Mouse (Mus musculus) cerebellum, adult 11 months (tissue): Measurements from ENCODE around the gene Samd13.

Experiments used
- DNase-seq: peaks from one replicate; pipeline ENCODE4 v3.0.0; 2022

Samd13 gene

DNA sequence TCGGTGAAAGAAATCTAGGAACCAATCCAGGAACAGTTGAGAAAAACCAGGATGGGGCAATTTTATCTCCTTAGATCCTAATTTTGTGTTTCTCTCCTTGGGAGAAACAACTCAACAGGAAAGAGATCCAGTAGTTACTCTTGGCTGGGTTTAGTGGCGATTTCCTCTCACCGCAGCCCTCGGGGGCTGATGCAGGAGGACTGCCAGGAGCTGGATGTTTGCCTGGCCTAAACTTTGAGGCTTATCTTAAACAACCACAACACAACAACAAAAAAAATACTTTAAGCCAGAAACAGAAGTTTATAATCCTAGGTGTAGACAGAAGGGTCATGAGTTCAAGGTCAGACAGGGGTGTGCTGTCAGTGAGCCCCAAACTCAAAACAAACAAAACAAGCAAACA, 73.6 kb downstream of the Samd13 start:
- DNase-seq, result no peak

DNA sequence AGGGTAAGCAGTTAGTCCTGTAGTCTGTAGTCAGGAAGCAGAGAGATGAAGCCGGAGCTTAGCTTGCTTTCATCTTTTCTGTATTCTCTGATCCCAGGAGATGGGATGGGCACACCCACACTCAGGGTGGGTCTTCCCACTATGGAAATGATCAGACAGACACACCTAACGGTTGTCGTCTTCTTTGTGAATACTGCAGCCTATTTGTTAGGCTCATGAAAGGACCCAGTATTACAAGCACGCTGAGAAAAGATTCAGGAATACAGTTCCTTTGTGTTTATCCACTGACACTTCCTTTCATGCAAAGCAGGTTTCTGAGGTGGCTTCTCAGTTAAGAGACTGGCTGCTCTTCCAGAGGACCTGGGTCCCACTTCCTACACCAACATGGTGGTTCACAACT, 74.1 kb downstream of the Samd13 start:
- DNase-seq, result no peak

DNA sequence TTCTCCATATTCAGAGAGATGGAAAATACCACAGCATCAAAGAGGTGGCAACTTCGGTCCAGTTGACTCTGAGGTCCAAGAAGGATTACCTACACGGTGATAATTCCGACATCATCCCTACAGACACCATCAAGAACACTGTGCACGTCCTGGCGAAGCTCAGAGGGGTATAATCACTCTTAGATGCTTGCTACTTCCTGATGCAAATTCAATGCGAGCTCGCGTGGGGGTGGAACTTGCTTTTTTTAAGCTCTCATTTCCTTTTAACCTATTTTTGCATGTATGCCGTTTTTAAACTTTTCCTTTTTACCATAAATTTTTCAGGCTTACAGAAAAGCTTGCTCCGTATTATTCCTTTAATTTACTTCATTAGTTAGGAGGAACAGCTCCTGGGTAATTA, 75.1 kb downstream of the Samd13 start:
- DNase-seq, result no peak

DNA sequence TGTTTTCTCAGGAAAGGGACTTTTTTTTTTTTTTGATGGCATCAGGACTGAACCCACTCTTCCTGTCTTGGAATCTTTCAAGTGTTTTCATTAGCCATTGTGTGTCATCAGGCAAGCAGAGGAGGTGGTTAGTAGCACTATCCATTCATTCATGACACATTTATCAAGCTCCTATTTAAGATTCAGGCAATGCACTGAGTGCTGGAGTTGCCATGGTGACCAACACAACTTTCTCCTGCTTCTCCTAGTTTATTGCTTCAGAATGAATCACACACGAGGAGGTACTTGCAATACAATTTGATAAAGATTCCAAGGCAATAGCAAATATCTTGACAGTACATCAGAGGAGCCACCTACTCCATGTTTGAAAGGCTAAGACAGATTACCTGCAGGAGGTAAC, 78.0 kb downstream of the Samd13 start:
- no peak for DNase-seq

DNA sequence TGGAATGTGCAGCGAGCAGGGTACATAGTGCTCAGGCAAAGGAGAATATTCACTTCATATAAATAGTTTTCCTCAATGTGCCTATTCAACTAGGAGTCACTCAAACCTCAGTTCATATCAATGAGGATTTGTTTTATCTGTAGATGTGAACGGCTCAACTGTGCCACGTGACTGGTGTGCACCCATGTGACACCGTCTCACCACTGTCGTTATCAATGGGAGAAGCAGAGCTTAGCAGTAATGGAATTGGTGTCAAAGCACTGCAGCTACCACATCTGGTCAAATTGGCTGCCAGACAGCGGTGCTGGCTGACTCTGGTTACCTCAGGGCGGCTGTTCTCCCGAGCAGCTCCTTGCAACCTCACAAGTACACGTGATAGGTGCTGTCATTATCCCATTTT, 80.7 kb downstream of the Samd13 start:
- no peak for DNase-seq

DNA sequence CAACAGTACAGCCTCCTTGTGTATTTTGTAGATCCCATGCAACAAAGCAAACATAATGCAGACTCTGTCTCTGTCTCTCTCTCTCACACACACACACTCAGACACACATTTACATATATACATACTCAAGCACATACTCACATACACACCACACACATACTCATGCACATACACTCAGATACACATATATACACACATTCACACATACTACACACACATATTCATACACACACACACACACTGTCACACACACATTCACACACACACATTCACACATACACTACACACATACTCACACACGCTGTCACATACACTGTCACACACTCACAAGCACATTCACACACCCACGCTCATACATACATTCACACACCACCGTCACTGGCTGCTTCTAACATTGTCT, 82.9 kb downstream of the Samd13 start:
- DNase-seq, result no peak

DNA sequence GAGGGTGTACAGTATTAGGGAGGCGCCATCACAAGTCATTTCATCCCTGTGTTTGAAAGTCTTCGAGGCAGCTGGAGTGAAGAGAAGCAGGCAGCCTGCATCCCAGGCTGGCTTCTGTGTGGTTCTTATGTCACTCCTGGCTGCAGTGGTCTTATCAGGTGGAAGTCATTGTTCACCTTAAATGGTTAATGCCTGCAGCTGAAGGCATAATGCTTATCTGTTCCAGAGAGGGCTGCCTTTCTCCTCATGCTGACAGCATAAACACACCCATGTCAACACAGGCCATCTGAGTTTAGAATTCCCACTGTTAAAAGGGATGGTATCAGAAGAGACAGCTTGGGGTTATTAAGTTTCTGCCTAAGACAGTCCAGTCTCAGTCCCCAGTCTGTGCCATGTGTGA, 84.2 kb downstream of the Samd13 start:
- no peak for DNase-seq

DNA sequence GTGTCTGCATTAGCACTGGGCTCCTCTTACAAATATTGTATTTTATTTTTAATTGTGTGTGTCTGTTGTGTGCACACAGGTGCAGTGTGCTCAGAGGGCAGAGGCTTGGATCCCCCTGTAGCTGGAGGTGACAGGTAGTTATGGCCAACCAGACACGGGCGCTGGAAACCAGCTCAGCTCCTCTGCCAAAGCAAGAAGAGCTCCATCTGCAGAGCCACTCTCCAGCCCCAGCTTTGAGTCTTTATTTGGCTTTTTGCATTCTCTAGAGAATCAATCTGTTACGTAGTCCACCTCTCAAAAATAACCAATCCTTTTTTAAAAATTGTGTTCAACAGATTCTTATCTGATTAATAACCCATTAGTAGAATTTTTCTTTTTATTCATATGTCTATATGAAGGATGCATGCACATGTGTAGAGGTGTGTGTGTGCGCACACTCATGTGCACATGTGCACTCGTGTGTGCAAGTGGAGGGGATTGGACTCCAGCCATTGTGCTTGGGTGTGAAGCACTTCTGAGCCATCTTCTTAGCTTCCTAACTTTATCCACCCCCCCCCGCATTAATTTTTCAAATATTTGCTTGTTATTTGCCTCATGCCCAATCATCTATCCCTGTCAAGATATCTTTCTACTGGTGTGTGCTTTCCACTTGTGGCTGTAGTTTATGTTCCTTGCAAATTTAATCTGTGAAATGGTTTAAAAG, 86.0 kb downstream of the Samd13 start:
- DNase-seq, result no peak

DNA sequence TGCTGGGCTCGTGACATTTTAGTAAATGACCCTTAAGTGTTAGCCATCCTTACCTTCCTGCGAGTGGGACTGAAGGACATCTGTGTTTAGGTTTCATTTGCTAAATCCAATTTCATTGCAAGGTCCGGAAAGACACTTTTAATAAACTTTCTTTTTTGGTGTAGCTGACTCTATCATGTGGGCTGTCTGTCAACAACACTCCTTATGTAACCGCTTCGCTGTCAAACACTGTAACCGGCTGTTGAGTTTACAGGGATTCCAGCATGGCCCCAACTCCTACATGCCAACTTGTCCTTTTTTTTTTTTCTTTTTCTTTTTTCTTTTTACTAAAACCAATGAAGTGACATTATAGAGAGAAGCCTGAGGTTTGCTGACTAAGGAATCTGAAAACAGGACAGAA, 87.0 kb downstream of the Samd13 start:
- no peak for DNase-seq

DNA sequence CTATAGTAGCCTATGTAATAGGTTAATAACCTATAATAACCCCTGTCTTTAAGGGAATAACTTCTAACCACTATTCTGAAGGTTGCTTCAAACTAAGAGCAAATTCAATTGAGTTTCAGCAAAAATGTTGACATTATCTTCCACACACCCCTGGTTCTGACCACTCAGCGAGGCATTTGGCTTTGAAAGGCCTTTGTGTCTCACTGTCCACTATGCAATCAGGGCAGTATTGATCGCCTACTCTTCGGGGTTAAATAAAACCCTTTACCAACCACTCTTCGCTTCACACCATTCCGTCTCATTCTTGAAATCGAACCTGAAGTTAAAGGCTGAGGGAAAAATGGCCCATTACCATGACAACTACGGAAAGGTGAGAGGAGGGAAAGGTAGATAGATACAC, 88.5 kb downstream of the Samd13 start:
- DNase-seq, result no peak

DNA sequence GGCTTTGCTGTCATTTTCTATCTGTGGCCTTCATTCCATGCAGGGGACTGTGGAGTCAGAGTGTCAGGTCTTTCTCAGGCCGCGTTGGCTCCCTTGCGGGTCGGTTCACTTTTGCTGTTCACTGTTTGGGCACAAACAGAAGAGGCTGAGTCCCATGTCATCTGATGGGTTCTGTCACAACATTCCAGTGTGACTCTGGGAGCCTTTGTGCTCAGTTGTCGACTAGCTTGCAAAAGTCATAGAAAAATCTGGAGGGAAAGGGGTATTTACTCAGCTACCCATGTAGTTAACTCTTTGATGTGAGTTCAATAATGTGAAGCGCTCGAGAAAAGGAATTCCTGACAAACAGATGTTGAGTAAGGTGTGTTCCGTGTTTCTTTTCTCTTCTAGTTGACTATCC, 89.0 kb downstream of the Samd13 start:
- DNase-seq, result no peak

DNA sequence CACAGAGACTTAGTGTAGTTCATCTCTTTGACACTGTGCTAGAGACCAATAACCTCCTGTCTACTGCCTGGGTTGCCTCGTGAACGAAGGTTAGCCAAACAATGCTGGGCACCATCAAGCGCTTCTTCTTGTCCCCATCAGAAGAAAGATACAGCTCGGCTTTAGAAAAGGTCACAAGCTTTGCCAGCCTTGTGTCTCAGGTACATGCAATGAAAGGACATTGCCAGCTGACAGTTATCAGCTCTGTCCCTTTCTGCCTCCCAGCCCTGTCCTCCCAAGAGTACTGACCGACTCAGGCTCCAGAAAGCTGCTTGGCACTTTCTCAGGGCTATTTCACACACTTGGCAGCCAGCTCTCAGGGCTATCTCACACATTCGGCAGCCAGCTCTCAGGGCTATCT, 90.0 kb downstream of the Samd13 start:
- no peak for DNase-seq
